Mouse (Mus musculus) liver, adult 2 months (tissue): ENCODE data around the gene Gdpgp1. TPM values are rescaled to one million over a fixed set of nuclear protein-coding genes. Genes with fewer than 3 reads are reported as not detected.

Experiments used
- DNase-seq: peaks from one replicate; pipeline ENCODE4 v3.0.0-alpha.2; 2011; ENCODE audit warnings: low read depth, low spot score; ENCODE audit errors: extremely low read depth
- H3K27ac ChIP-seq: fragments of 200-500 bp; replicated peaks from 2 replicates; pipeline ENCODE4 v1.5.1; 2012; ENCODE audit warnings: low read depth, mild to moderate bottlenecking, control low read depth, inconsistent platforms, low read length; ENCODE audit not compliant: insufficient read depth
- H3K27me3 ChIP-seq: fragments of 200-500 bp; 2 replicates; pipeline ENCODE4 v1.6.1; 2012; ENCODE audit warnings: mild to moderate bottlenecking, moderate library complexity, low read length, inconsistent platforms; ENCODE audit not compliant: control insufficient read depth, insufficient read depth
- H3K36me3 ChIP-seq: fragments of 200-500 bp; 2 replicates; pipeline ENCODE4 v1.6.1; 2012; ENCODE audit warnings: low read length, inconsistent platforms; ENCODE audit not compliant: control insufficient read depth, insufficient read depth
- H3K4me1 ChIP-seq: fragments of 200-500 bp; 2 replicates; pipeline ENCODE4 v1.6.1; 2011; ENCODE audit warnings: low read length; ENCODE audit not compliant: control insufficient read depth, insufficient read depth
- H3K4me3 ChIP-seq: fragments of 200-500 bp; 2 replicates; pipeline ENCODE4 v1.5.1; 2011; ENCODE audit warnings: low read depth, mild to moderate bottlenecking, control low read depth, low read length, moderate library complexity; ENCODE audit not compliant: insufficient read depth
- H3K79me2 ChIP-seq: fragments of 200-500 bp; 2 replicates; pipeline ENCODE4 v1.6.1; 2012; ENCODE audit warnings: inconsistent platforms, mild to moderate bottlenecking, low read length, moderate library complexity; ENCODE audit not compliant: control insufficient read depth, insufficient read depth
- H3K9ac ChIP-seq: fragments of 200-500 bp; 2 replicates; pipeline ENCODE4 v1.6.1; 2012; ENCODE audit warnings: low read depth, mild to moderate bottlenecking, control low read depth, inconsistent platforms, low read length
- CTCF ChIP-seq: fragments of 200-500 bp; IDR thresholded peaks from 2 replicates; pipeline ENCODE4 v1.5.1; 2011; ENCODE audit warnings: low read depth, low read length, control low read depth
- POLR2A ChIP-seq: fragments of 200-500 bp; IDR thresholded peaks from 2 replicates; pipeline ENCODE4 v1.6.1; 2011; ENCODE audit warnings: low read length, control low read depth; ENCODE audit not compliant: insufficient read depth; ENCODE audit errors: extremely low read depth
- WGBS: fragments of 180-500 bp; shearing (Covaris S2); methylation state at CpG from one replicate; pipeline ENCODE4 v1.1.7; 2018; 5-methylcytosine and 5-hydroxymethylcytosine counted together
- polyA plus RNA-seq: library from polyadenylated mRNA; depleted of rRNA; stranded (reverse); fragments of >200 nt; gene quantifications from 2 replicates; pipeline ENCODE4 v1.2.3, GENCODE M21; 2012
- total RNA-seq: library from RNA; depleted of rRNA; stranded (reverse); fragments of >200 nt; gene quantifications from 2 replicates; pipeline ENCODE4 v1.2.3, GENCODE M21; 2014

Gene Gdpgp1
- total and polyA plus RNA-seq, 2 experiments: 1.2 to 2.1 TPM

GRCm38 (mm10) chr7:80197941-80198778, 34.5 kb upstream of the Gdpgp1 start:
- peaks cover 28% of the 10 kb centered on the region for H3K4me1 ChIP-seq
- WGBS: 5% methylated on average over 69 of the region's 74 CpGs

GRCm38 (mm10) chr7:80198863-80199262, 33.8 kb upstream of the Gdpgp1 start:
- Histone ChIP-seq H3K27ac (0 out of 2 replicates have a peak overlapping the region, but pooled peaks have one; percentile 3), H3K27me3 (no peaks in the 10 kb centered on the region), H3K9ac (peak overlapping the region; percentile 81), H3K4me1 (peaks cover 28% of the 10 kb centered on the region), H3K79me2 (peaks cover 13% of the 10 kb centered on the region), H3K4me3 (peak overlapping the region; percentile 73), H3K36me3 (no peaks in the 10 kb centered on the region)
- WGBS: 5% methylated on average over 11 of the region's 11 CpGs
- TF ChIP-seq POLR2A (no peak), CTCF (no peak)
- DNase-seq: no peak

More at GRCm38 (mm10) chr7:80197941-80198778, 34.5 kb upstream of the Gdpgp1 start:
- peak; percentile 42 for DNase-seq
- TF ChIP-seq POLR2A (no peak), CTCF (no peak)
- Histone ChIP-seq H3K36me3 (no peaks in the 10 kb centered on the region), H3K27ac (0 out of 2 replicates have a peak overlapping the region, but pooled peaks have one; percentile 3), H3K9ac (peak overlapping the region; percentile 81), H3K4me3 (peak overlapping the region; percentile 73), H3K27me3 (no peaks in the 10 kb centered on the region), H3K79me2 (peaks cover 13% of the 10 kb centered on the region)

GRCm38 (mm10) chr7:80199286-80199685, 33.4 kb upstream of the Gdpgp1 start:
- no peak for TF ChIP-seq CTCF
- TF ChIP-seq POLR2A: no peak
- 44% methylated on average over 6 of the region's 6 CpGs for WGBS
- Histone ChIP-seq H3K79me2 (peaks cover 11% of the 10 kb centered on the region; the same call in 1 of the 2 replicates), H3K27me3 (no peaks in the 10 kb centered on the region), H3K27ac (no peak overlapping the region), H3K4me3 (peak overlapping the region; percentile 73; the same call in 1 of the 2 replicates), H3K4me1 (peaks cover 26% of the 10 kb centered on the region), H3K9ac (peak overlapping the region; percentile 81; the same call in 1 of the 2 replicates), H3K36me3 (no peaks in the 10 kb centered on the region)
- no peak for DNase-seq

GRCm38 (mm10) chr7:80199851-80200587, 32.6 kb upstream of the Gdpgp1 start:
- Histone ChIP-seq H3K4me1 (peaks cover 26% of the 10 kb centered on the region), H3K27ac (no peak overlapping the region), H3K36me3 (no peaks in the 10 kb centered on the region), H3K79me2 (peaks cover 11% of the 10 kb centered on the region; the same call in 1 of the 2 replicates), H3K9ac (no peak overlapping the region), H3K4me3 (no peak overlapping the region), H3K27me3 (no peaks in the 10 kb centered on the region)
- TF ChIP-seq POLR2A (no peak), CTCF (no peak)
- DNase-seq: no peak
- WGBS: 61% methylated on average over 11 of the region's 11 CpGs

- 89% methylated on average over 6 of the region's 6 CpGs for WGBS
- DNase-seq: no peak
- peaks cover 22% of the 10 kb centered on the region for H3K4me1 ChIP-seq
- no peak overlapping the region for H3K27ac ChIP-seq
- no peak overlapping the region for H3K9ac ChIP-seq
- no peaks in the 10 kb centered on the region for H3K36me3 ChIP-seq
- peaks cover 11% of the 10 kb centered on the region; the same call in 1 of the 2 replicates for H3K79me2 ChIP-seq
- TF ChIP-seq POLR2A: no peak
- no peak for TF ChIP-seq CTCF
- H3K4me3 ChIP-seq: no peak overlapping the region
- H3K27me3 ChIP-seq: no peaks in the 10 kb centered on the region
Measured at GRCm38 (mm10) chr7:80200588-80200945, 32.1 kb upstream of the Gdpgp1 start.
